Mouse (Mus musculus): Measurements from ENCODE around the gene Uqcc2.

Uqcc2 gene

GRCm38 (mm10) chr17:27077133-27077532 lies 56.6 kb downstream of the Uqcc2 start:
- no peak for DNase-seq (ENCODE audit: low spot score in 2 of 2)

- no peak for DNase-seq (ENCODE audit: low spot score in 2 of 2)
Observed at GRCm38 (mm10) chr17:27074849-27075745, 58.6 kb downstream of the Uqcc2 start.

GRCm38 (mm10) chr17:27074236-27074635 lies 59.5 kb downstream of the Uqcc2 start:
- DNase-seq (ENCODE audit: low spot score in 2 of 2), result no peak

GRCm38 (mm10) chr17:27073778-27074177 lies 59.9 kb downstream of the Uqcc2 start:
- no peak for DNase-seq (ENCODE audit: low spot score in 2 of 2)

- DNase-seq (ENCODE audit: low spot score in 2 of 2), result no peak
Observed at GRCm38 (mm10) chr17:27073126-27073525, 60.6 kb downstream of the Uqcc2 start.

All from frontal cortex, postnatal 36 days (tissue).